Comparison of ENCODE assay signal across 9 mouse cellular contexts in the genomic region with DNA sequence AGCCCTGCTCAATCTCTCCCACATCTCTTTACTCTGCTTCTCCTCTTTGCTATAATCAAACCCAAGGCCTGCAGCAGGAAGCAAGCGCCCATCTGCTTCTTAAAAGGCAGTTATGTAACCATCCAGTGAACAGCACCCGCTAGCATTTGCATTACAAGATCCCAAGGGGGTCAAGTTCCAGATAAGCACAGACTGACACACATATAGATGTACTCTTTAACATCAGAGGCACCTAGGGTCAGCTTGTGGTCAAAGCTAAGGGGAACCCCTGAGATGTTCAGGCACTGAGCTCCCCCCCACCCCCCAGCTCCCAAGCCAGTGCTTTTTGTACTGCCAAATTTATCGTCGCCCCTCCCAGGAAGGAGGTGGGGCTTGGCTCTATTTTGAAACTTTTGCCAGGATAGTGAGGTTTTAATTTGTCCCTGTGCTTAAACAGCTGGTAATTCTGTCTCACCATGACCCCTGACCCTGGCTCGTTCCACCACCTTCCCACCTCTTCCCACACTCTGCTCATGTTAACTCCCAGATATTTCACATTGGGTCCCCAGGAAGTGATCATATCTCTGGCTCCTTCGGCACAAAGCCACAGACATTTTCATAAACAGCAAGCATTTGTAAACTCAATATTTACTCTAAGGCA. TPM values are rescaled to one million over a fixed set of nuclear protein-coding genes. Genes with fewer than 3 reads are reported as not detected.
A peak's percentile ranks its signal among the peaks of the same experiment; 100 is the strongest.
DNase-seq lines count a peak whose midpoint lies in the region; ATAC-seq and TF ChIP-seq lines count a peak whose summit lies in the region.
"Had no signal": no experiment of that assay in that cellular context is flagged by ENCODE, and none has a peak within 500 bp of the region (broad histone marks: within the 10 kb centered on the region; RNA-seq: fewer than 3 reads in every experiment).

No protein-coding gene starts in this region.

- peak; percentile 72 for DNase-seq in adrenal gland, adult 2 months
- DNase-seq in adrenal gland, postnatal 25 days: no peak
- peak; percentile 45 to 49 for DNase-seq in layer of hippocampus, postnatal 36 days
- DNase-seq in lung, postnatal 4 days: peak; percentile 74 to 86
- peak; percentile 21 for DNase-seq in thymus, adult 2 months
- DNase-seq in embryo, embryonic 11 days: no peak

- no peaks in the 10 kb centered on the region for H3K27me3 ChIP-seq in ES-Bruce4 (ENCODE audit: control insufficient read depth, insufficient read depth, low read length, poor library complexity, severe bottlenecking)
- no peaks in the 10 kb centered on the region for H3K27me3 ChIP-seq in thymus, adult 2 months (ENCODE audit: control insufficient read depth, insufficient read depth, low read length)

- H3K27ac ChIP-seq in ES-Bruce4 (ENCODE audit: insufficient read depth, low read length): peak overlapping the region; percentile 27
- H3K27ac ChIP-seq in thymus, adult 2 months (ENCODE audit: control insufficient read depth, insufficient read depth, low read length): peak overlapping the region; percentile 73; the same call in 1 of the 2 replicates

- no peak overlapping the region for H3K9ac ChIP-seq in ES-Bruce4 (ENCODE audit: low read depth, poor library complexity, severe bottlenecking)

- no peak for TF ChIP-seq CTCF in ES-Bruce4 (IDR thresholded peaks at IDR 0.05; ENCODE audit: low read depth, low read length)
- TF ChIP-seq CTCF in thymus, adult 2 months (IDR thresholded peaks at IDR 0.05; ENCODE audit: borderline replicate concordance, control insufficient read depth, extremely low read depth, insufficient read depth, low read length, poor library complexity): no peak

- H3K4me3 ChIP-seq in ES-Bruce4 (ENCODE audit: low read depth, low read length): no peak overlapping the region
- H3K4me3 ChIP-seq in thymus, adult 2 months (ENCODE audit: control insufficient read depth, insufficient read depth, low read length): peak overlapping the region; percentile 17

- H3K4me1 ChIP-seq in ES-Bruce4 (ENCODE audit: control insufficient read depth, insufficient read depth, low read length): peaks cover 7% of the 10 kb centered on the region
- H3K4me1 ChIP-seq in thymus, adult 2 months (replicated peaks; ENCODE audit: control insufficient read depth, insufficient read depth, low read length): peaks cover 25% of the 10 kb centered on the region

- TF ChIP-seq EP300 in ES-Bruce4 (IDR thresholded peaks at IDR 0.05; ENCODE audit: insufficient read depth, low read depth, low read length): no peak

- TF ChIP-seq POLR2A in ES-Bruce4 (IDR thresholded peaks at IDR 0.05; ENCODE audit: insufficient read depth, low read length): no peak
- TF ChIP-seq POLR2A in thymus, adult 2 months (IDR thresholded peaks at IDR 0.05; ENCODE audit: control insufficient read depth, extremely low read depth, insufficient read depth, low read length, poor library complexity): no peak

- H3K9me3 ChIP-seq in ES-Bruce4 (replicated peaks; ENCODE audit: control insufficient read depth, insufficient read depth, low read length, poor library complexity, severe bottlenecking): no peaks in the 10 kb centered on the region

- 7% methylated on average over 6 of the region's 6 CpGs for WGBS in thymus, adult 2 months

- peak; percentile 58 for ATAC-seq in granulocyte monocyte progenitor cell, adult 5-6 weeks (replicated peaks; ENCODE audit: poor library complexity, severe bottlenecking)

- H3K36me3 ChIP-seq in ES-Bruce4 (ENCODE audit: control insufficient read depth, insufficient read depth, low read length, poor library complexity, severe bottlenecking): no peaks in the 10 kb centered on the region
- no peaks in the 10 kb centered on the region for H3K36me3 ChIP-seq in thymus, adult 2 months (ENCODE audit: control insufficient read depth, insufficient read depth, low read length)

RNA-seq across cellular contexts. Expression of a gene that starts 7.1 kb away (rescaled TPM):
- total RNA-seq in adrenal gland, adult 2 months (2021): 1,000 to 10,000 TPM; 1,066 to 2,347 TPM
- 3,430 and 6,143 TPM in 2 replicates for polyA plus RNA-seq in adrenal gland, adult 2 months (2012; rRNA removed)
- total RNA-seq in adrenal gland, postnatal 25 days (2021): 1,568 and 1,679 TPM in 2 replicates
- polyA plus RNA-seq in ES-Bruce4 (2011; ENCODE audit: insufficient read depth, insufficient read length, low read depth, missing spikeins): 160 and 180 TPM in 2 replicates
- total RNA-seq in granulocyte monocyte progenitor cell, adult 5-6 weeks (2014; fragmentation: Nextera tagmentation): 217 and 230 TPM in 2 replicates
- total RNA-seq in granulocyte monocyte progenitor cell, adult 5-6 weeks (2017): 277 and 283 TPM in 2 replicates
- total RNA-seq in layer of hippocampus, postnatal 36 days (2021): 100 to 1,000 TPM; 111 to 121 TPM
- polyA plus RNA-seq in thymus, adult 2 months (2012; rRNA removed): 203 and 217 TPM in 2 replicates

RNA-seq across cellular contexts. Expression of a gene that starts 32.2 kb away (rescaled TPM):
- total RNA-seq in adrenal gland, adult 2 months (2021): 10 to 100 TPM; 19.4 to 23.5 TPM
- polyA plus RNA-seq in adrenal gland, adult 2 months (2012; rRNA removed): 14.1 and 14.5 TPM in 2 replicates
- total RNA-seq in adrenal gland, postnatal 25 days (2021): 19.8 and 26.7 TPM in 2 replicates
- polyA plus RNA-seq in ES-Bruce4 (2011; ENCODE audit: insufficient read depth, insufficient read length, low read depth, missing spikeins): 5.8 and 6.3 TPM in 2 replicates
- 0.84 and 2.5 TPM in 2 replicates for total RNA-seq in granulocyte monocyte progenitor cell, adult 5-6 weeks (2014; fragmentation: Nextera tagmentation)
- 2.7 and 3.3 TPM in 2 replicates for total RNA-seq in granulocyte monocyte progenitor cell, adult 5-6 weeks (2017)
- total RNA-seq in layer of hippocampus, postnatal 36 days (2021): 1 to 10 TPM; 6.8 to 7.8 TPM
- polyA plus RNA-seq in thymus, adult 2 months (2012; rRNA removed): 3.9 and 8.8 TPM in 2 replicates

RNA-seq across cellular contexts. Expression of a gene that starts 40.8 kb away (rescaled TPM):
- 10 to 100 TPM; 63.5 to 96.5 TPM for total RNA-seq in adrenal gland, adult 2 months (2021)
- 18.9 and 20.1 TPM in 2 replicates for polyA plus RNA-seq in adrenal gland, adult 2 months (2012; rRNA removed)
- total RNA-seq in adrenal gland, postnatal 25 days (2021): 72.2 and 105 TPM in 2 replicates
- 74.4 and 75.2 TPM in 2 replicates for polyA plus RNA-seq in ES-Bruce4 (2011; ENCODE audit: insufficient read depth, insufficient read length, low read depth, missing spikeins)
- total RNA-seq in granulocyte monocyte progenitor cell, adult 5-6 weeks (2014; fragmentation: Nextera tagmentation): 60.9 and 128 TPM in 2 replicates
- total RNA-seq in granulocyte monocyte progenitor cell, adult 5-6 weeks (2017): 91.6 and 97.7 TPM in 2 replicates
- 10 to 100 TPM; 75.1 to 83.8 TPM for total RNA-seq in layer of hippocampus, postnatal 36 days (2021)
- polyA plus RNA-seq in thymus, adult 2 months (2012; rRNA removed): 38.7 and 49.3 TPM in 2 replicates

RNA-seq across cellular contexts. Expression of a gene that starts 41.2 kb away (rescaled TPM):
- 1 to 10 TPM; 3.5 to 4.2 TPM for total RNA-seq in adrenal gland, adult 2 months (2021)
- polyA plus RNA-seq in adrenal gland, adult 2 months (2012; rRNA removed): 4.6 TPM in 2 replicates
- total RNA-seq in adrenal gland, postnatal 25 days (2021): 6.4 and 7.9 TPM in 2 replicates
- polyA plus RNA-seq in ES-Bruce4 (2011; ENCODE audit: insufficient read depth, insufficient read length, low read depth, missing spikeins): 2.3 TPM in 2 replicates
- 2.6 and 2.8 TPM in 2 replicates for total RNA-seq in granulocyte monocyte progenitor cell, adult 5-6 weeks (2014; fragmentation: Nextera tagmentation)
- 1.1 and 2.1 TPM in 2 replicates for total RNA-seq in granulocyte monocyte progenitor cell, adult 5-6 weeks (2017)
- total RNA-seq in layer of hippocampus, postnatal 36 days (2021): 10 to 100 TPM; 17.3 to 19.8 TPM
- 4.0 and 6.8 TPM in 2 replicates for polyA plus RNA-seq in thymus, adult 2 months (2012; rRNA removed)

RNA-seq across cellular contexts. Expression of a gene that starts 41.2 kb away (rescaled TPM):
- total RNA-seq in adrenal gland, adult 2 months (2021): not detected
- polyA plus RNA-seq in adrenal gland, adult 2 months (2012; rRNA removed): not detected in 2 replicates
- total RNA-seq in adrenal gland, postnatal 25 days (2021): not detected in 2 replicates
- not detected in 2 replicates for polyA plus RNA-seq in ES-Bruce4 (2011; ENCODE audit: insufficient read depth, insufficient read length, low read depth, missing spikeins)
- total RNA-seq in granulocyte monocyte progenitor cell, adult 5-6 weeks (2014; fragmentation: Nextera tagmentation): not detected in 2 replicates
- not detected in 2 replicates for total RNA-seq in granulocyte monocyte progenitor cell, adult 5-6 weeks (2017)
- total RNA-seq in layer of hippocampus, postnatal 36 days (2021): 1 to 10 TPM in 1 of 2 experiments, not detected in 1; 2.3 TPM
- not detected in 2 replicates for polyA plus RNA-seq in thymus, adult 2 months (2012; rRNA removed)
- polyA plus RNA-seq: C2C12 had no signal

Comparison
In these comparisons a context has a peak if more than half of its experiments do, and no peak if none do; other contexts are left out.
1. DNase-seq: peak in adrenal gland, adult 2 months (single experiment), layer of hippocampus, postnatal 36 days (2 of 2), lung, postnatal 4 days (2 of 2) and thymus, adult 2 months (single experiment); none in adrenal gland, postnatal 25 days (single experiment) and embryo, embryonic 11 days (single experiment).